Mouse (Mus musculus): ENCODE data around the gene Zfp513. TPM values are rescaled to one million over a fixed set of nuclear protein-coding genes. Genes with fewer than 3 reads are reported as not detected.
"Not testable (repeated sequence)": the region's sequence is repeated elsewhere in the genome, so short reads cannot be mapped to it uniquely, and the experiment has no call there.

Gene Zfp513
- polyA plus RNA-seq, 1 experiment from 2014 or later = 7.4 TPM

DNA sequence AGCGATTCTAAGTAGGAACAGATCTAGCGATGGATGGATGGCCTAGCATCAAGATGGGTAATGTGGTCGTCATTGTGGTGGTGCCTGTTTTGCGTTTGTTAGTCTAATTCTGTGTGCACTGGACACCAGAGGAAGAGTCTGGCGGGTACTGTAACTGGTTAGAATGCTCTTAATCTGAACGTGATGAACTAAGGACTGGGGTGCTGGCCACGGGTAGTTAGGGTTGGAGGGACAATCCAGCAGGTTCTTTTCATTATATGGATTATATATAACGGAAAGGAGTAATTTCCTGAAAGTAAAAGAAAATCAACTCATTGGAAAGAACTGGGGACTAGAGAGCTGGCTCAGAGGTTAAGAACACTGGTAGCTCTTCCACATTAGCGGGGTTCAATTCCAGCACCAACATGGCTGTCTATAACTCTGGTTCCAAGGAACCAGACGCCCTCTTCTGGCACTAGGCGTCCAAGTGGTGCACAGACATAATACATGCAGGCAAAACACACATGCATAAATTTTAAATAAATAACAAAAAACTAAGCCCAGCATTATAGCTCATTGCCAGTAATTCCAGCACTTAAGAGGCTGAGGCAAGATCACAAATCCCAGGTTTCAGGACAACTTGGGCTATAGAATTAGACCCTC lies 19.3 kb upstream of the Zfp513 start:
- peak overlapping the region; percentile 85 for H3K4me3 ChIP-seq (ENCODE audit: low read depth, low read length)
- no peaks in the 10 kb centered on the region for H3K27me3 ChIP-seq (ENCODE audit: control insufficient read depth, insufficient read depth, low read length)
- peak overlapping the region; percentile 88 for H3K9ac ChIP-seq (replicated peaks; ENCODE audit: low read depth, low read length)
- peak overlapping the region; percentile 75 for H3K27ac ChIP-seq (ENCODE audit: low read depth, low read length)
- H3K36me3 ChIP-seq (ENCODE audit: control insufficient read depth, insufficient read depth, low read length) = no peaks in the 10 kb centered on the region
- peak; percentile 45 for ATAC-seq (ENCODE audit: low read depth)
- no peaks in the 10 kb centered on the region for H3K9me3 ChIP-seq (ENCODE audit: control insufficient read depth, low read length)
- peaks cover 7% of the 10 kb centered on the region; the same call in 1 of the 2 replicates for H3K4me1 ChIP-seq (ENCODE audit: control insufficient read depth, insufficient read depth, low read length)
- H3K4me2 ChIP-seq (ENCODE audit: low read depth, low read length) = peak overlapping the region; percentile 42
- WGBS = 10% methylated on average over 11 of the region's 11 CpGs

DNA sequence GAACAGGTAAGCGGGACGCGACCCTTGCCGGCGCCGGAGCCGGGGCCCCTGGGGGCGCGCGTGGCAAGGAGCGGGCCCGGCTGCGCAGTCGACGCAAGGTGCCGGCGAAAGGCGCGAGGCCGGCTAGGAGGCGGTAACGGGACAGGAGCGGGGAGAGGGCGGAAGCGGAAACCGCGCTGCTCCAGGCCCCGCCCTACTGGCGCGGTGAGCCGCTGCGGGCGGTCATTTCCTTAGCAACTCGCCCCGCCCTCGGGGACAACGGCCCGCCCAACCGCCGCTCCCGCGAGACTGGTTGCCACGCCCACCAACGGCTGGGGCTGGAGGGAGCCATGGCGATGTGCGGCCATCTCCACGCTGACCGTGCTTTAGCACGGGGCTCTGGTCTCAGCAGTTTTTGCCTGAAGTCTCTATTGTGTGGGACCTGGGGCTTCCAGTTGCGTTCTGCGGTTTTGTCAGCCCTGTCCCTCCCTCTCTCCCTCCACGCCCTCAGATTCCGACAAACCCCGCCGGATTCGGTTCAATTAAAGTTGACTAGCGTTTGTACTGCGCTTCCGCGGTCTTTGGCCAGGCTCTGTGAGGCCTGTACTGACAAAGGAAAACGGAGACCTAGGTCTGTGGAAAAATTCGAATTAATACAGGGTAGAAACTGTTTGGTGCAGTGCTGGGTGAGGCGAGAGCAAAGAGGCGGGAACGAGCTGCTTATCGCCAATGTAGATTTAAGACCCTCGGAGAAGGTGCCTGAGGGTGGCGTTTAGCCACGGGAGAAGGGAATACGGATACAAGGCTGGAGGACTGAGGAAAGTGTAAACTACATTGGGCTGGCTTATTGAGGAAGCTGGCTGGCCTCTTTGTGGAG lies 18.6 kb upstream of the Zfp513 start, which contains the start of gene Ppm1g:
Gene Ppm1g (minus strand): TSS at position 240 of the 856 bp plus-strand sequence.
- peak within 1 kb of the TSS; percentile 85 for H3K4me3 ChIP-seq (ENCODE audit: low read depth, low read length)
- no peaks in the 10 kb centered on the region for H3K27me3 ChIP-seq (ENCODE audit: control insufficient read depth, insufficient read depth, low read length)
- H3K9me3 ChIP-seq (ENCODE audit: control insufficient read depth, low read length) = no peaks in the 10 kb centered on the region
- peak within 1 kb of the TSS; percentile 88 for H3K9ac ChIP-seq (replicated peaks; ENCODE audit: low read depth, low read length)
- under 1% methylated on average over 62 of the region's 70 CpGs for WGBS
- H3K27ac ChIP-seq (ENCODE audit: low read depth, low read length) = peak within 1 kb of the TSS; percentile 92
- ATAC-seq (ENCODE audit: low read depth) = peak; percentile 94
- H3K36me3 ChIP-seq (ENCODE audit: control insufficient read depth, insufficient read depth, low read length) = no peaks in the 10 kb centered on the region
- peak within 1 kb of the TSS; percentile 42 for H3K4me2 ChIP-seq (ENCODE audit: low read depth, low read length)
- H3K4me1 ChIP-seq (ENCODE audit: control insufficient read depth, insufficient read depth, low read length) = peaks cover 7% of the 10 kb centered on the region; the same call in 1 of the 2 replicates

DNA sequence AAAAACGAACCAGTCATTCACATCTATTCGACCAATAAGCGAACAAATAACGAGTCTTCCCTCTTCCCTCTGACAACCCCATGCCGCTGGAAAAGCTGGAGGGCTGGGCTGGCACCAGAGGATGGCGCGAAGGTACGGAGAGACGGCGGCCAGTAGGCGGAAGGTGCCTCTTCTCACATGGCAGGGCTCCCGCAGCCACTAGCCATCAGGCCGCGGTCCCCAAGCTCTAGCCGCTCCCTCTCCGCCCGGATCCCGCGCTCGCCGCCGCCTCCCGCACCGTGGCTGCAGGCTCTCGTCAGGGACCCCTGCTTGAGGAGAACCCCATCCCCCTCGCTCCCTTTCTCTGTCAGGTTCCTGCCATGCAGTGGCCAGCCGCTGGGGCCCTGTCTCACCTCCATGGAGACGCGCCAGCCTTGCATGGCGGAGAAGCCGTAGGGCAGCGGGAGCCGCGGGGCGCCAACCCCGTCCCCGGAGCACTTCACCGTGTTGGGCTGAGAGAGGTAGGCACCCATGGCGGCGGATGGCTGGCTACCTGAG lies 17.9 kb upstream of the Zfp513 start:
- Histone ChIP-seq H3K27me3 (ENCODE audit: control insufficient read depth, insufficient read depth, low read length) (no peaks in the 10 kb centered on the region), H3K9ac (replicated peaks; ENCODE audit: low read depth, low read length) (peak overlapping the region; percentile 88), H3K36me3 (ENCODE audit: control insufficient read depth, insufficient read depth, low read length) (no peaks in the 10 kb centered on the region), H3K4me1 (ENCODE audit: control insufficient read depth, insufficient read depth, low read length) (peaks cover 7% of the 10 kb centered on the region; the same call in 1 of the 2 replicates), H3K4me2 (ENCODE audit: low read depth, low read length) (peak overlapping the region; percentile 42), H3K9me3 (ENCODE audit: control insufficient read depth, low read length) (no peaks in the 10 kb centered on the region), H3K4me3 (ENCODE audit: low read depth, low read length) (peak overlapping the region; percentile 85), H3K27ac (ENCODE audit: low read depth, low read length) (peak overlapping the region; percentile 92)
- ATAC-seq (ENCODE audit: low read depth) = peak; percentile 73
- under 1% methylated on average over 40 of the region's 40 CpGs for whole genome bisulfite sequencing

DNA sequence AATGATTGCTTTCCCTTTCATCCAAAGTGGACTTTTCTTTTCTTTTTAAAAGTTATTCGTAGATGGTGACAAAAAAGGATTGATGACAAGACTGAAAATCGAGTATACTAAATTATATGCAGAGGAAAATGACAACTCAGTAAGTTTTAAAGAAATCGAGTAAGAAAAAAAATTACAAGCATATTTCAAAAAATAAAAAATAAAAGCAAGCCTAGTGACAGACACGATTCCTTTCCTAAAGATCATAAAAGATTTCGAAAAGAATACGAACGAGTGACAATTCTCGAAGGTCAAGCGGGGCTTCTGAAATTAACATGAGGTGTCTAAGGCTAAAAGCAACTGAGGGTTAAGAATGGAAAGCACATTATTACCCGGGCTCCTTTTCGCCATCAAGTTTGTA lies 17.4 kb upstream of the Zfp513 start:
- Histone ChIP-seq H3K9ac (replicated peaks; ENCODE audit: low read depth, low read length) (peak overlapping the region; percentile 88), H3K27ac (ENCODE audit: low read depth, low read length) (0 out of 2 replicates have a peak overlapping the region, but pooled peaks have one; percentile 92), H3K4me1 (ENCODE audit: control insufficient read depth, insufficient read depth, low read length) (peaks cover 7% of the 10 kb centered on the region; the same call in 1 of the 2 replicates), H3K9me3 (ENCODE audit: control insufficient read depth, low read length) (no peaks in the 10 kb centered on the region), H3K27me3 (ENCODE audit: control insufficient read depth, insufficient read depth, low read length) (no peaks in the 10 kb centered on the region), H3K4me2 (ENCODE audit: low read depth, low read length) (peak overlapping the region; percentile 42), H3K4me3 (ENCODE audit: low read depth, low read length) (peak overlapping the region; percentile 85), H3K36me3 (ENCODE audit: control insufficient read depth, insufficient read depth, low read length) (no peaks in the 10 kb centered on the region)
- WGBS = 2% methylated on average over 11 of the region's 11 CpGs
- ATAC-seq (ENCODE audit: low read depth) = no peak

DNA sequence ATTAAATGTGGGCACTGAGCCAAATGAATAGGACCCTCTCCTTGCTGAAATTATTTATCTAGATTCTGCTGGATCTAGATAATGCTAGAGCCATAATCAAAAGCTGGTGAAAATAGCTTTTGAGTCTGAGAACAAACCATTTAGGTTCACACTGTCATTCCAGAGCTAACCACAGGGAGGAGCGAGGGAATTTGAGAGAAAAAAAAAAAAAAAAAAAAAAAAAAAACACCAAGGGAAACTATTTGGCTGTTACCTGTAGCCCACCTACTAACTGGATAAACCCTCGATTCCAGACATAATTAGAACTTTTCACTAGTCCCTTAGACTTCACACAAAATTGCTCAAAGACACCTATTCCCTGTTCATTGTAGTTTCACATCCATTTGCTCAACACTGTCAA lies 17.0 kb upstream of the Zfp513 start:
- Histone ChIP-seq H3K9me3 (ENCODE audit: control insufficient read depth, low read length) (no peaks in the 10 kb centered on the region), H3K9ac (replicated peaks; ENCODE audit: low read depth, low read length) (no peak overlapping the region)
- 5% methylated on average over 2 of the region's 2 CpGs for WGBS

DNA sequence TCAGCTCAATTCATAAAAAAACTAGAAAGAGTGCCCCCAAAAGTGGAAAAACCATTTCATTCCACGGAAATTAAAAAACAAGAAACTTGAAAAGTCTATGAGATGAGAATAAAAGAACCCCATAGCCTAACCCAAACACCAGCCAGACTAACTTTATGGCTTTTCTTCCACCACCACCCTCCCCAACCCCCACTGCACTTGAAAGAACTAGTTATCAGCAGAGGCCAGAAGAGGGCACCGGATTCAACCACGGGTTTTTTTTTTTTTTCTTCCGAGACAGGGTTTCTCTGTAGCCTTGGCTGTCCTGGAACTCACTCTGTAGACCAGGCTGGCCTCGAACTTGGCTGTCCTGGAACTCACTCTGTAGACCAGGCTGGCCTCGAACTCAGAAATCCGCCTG lies 16.2 kb upstream of the Zfp513 start:
- Histone ChIP-seq H3K9me3 (ENCODE audit: control insufficient read depth, low read length) (no peaks in the 10 kb centered on the region), H3K27ac (ENCODE audit: low read depth, low read length) (no peak overlapping the region), H3K4me1 (ENCODE audit: control insufficient read depth, insufficient read depth, low read length) (peaks cover 7% of the 10 kb centered on the region; the same call in 1 of the 2 replicates), H3K27me3 (ENCODE audit: control insufficient read depth, insufficient read depth, low read length) (no peaks in the 10 kb centered on the region), H3K9ac (replicated peaks; ENCODE audit: low read depth, low read length) (no peak overlapping the region), H3K4me2 (ENCODE audit: low read depth, low read length) (no peak overlapping the region; the same call in 1 of the 2 replicates), H3K4me3 (ENCODE audit: low read depth, low read length) (no peak overlapping the region), H3K36me3 (ENCODE audit: control insufficient read depth, insufficient read depth, low read length) (no peaks in the 10 kb centered on the region)
- WGBS = 59% methylated on average over 7 of the region's 7 CpGs
- ATAC-seq (ENCODE audit: low read depth) = no peak

More for the DNA sequence above, 17.0 kb upstream of the Zfp513 start:
- Histone ChIP-seq H3K4me2 (ENCODE audit: low read depth, low read length) (peak overlapping the region; percentile 42), H3K27me3 (ENCODE audit: control insufficient read depth, insufficient read depth, low read length) (no peaks in the 10 kb centered on the region), H3K4me1 (ENCODE audit: control insufficient read depth, insufficient read depth, low read length) (peaks cover 7% of the 10 kb centered on the region; the same call in 1 of the 2 replicates), H3K4me3 (ENCODE audit: low read depth, low read length) (peak overlapping the region; percentile 85), H3K36me3 (ENCODE audit: control insufficient read depth, insufficient read depth, low read length) (no peaks in the 10 kb centered on the region), H3K27ac (ENCODE audit: low read depth, low read length) (no peak overlapping the region)
- ATAC-seq (ENCODE audit: low read depth) = no peak

DNA sequence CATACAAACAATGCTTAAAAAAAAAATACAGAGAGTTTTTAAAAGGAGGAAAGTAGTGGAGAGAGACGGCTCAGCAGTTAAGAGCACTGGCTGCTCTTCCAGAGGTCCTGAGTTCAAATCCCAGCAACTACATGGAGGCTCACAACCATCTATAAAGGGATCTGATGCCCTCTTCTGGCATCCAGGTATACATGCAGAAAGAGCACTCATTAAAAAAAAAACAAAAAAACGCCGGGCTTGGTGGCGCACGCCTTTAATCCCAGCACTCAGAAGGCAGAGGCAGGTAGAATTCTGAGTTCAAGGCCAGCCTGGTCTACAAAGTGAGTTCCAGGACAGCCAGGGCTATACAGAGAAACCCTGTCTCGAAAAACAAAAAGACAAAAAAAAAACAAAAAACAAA lies 14.5 kb upstream of the Zfp513 start:
- WGBS = 93% methylated on average over 6 of the region's 6 CpGs
- H3K27ac ChIP-seq (ENCODE audit: low read depth, low read length); H3K36me3 ChIP-seq (ENCODE audit: control insufficient read depth, insufficient read depth, low read length); H3K27me3 ChIP-seq (ENCODE audit: control insufficient read depth, insufficient read depth, low read length); H3K4me3 ChIP-seq (ENCODE audit: low read depth, low read length); H3K4me1 ChIP-seq (ENCODE audit: control insufficient read depth, insufficient read depth, low read length); ATAC-seq (ENCODE audit: low read depth); H3K9me3 ChIP-seq (ENCODE audit: control insufficient read depth, low read length); H3K4me2 ChIP-seq (ENCODE audit: low read depth, low read length); H3K9ac ChIP-seq (replicated peaks; ENCODE audit: low read depth, low read length): not testable (repeated sequence)

DNA sequence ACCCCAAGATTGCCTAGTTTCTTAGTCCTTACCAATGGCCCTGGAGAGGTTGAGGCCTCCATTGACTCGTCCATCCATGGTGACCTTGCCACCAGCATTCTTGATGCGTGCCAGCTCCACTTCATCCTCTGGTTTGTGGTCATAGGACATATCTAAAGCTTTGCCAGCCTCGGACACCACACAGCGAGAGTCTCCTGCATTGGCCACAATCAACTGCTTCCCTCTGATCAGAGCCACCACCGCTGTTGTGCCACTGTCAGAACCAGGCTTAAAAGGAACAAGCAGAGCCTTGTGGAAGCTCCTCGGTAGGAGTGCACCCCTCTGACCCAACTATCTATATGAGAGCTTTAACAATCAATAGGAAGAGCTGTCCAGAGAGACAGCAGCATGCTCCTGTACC lies 2.3 kb upstream of the Zfp513 start:
- H3K27me3 ChIP-seq (ENCODE audit: control insufficient read depth, insufficient read depth, low read length) = no peaks in the 10 kb centered on the region
- no peak for ATAC-seq (ENCODE audit: low read depth)
- peaks cover 18% of the 10 kb centered on the region; the same call in 1 of the 2 replicates for H3K4me1 ChIP-seq (ENCODE audit: control insufficient read depth, insufficient read depth, low read length)
- no peak overlapping the region for H3K27ac ChIP-seq (ENCODE audit: low read depth, low read length)
- H3K9me3 ChIP-seq (ENCODE audit: control insufficient read depth, low read length) = peaks cover 5% of the 10 kb centered on the region
- H3K4me3 ChIP-seq (ENCODE audit: low read depth, low read length) = no peak overlapping the region
- no peak overlapping the region for H3K9ac ChIP-seq (replicated peaks; ENCODE audit: low read depth, low read length)
- H3K4me2 ChIP-seq (ENCODE audit: low read depth, low read length) = no peak overlapping the region
- peaks cover 39% of the 10 kb centered on the region for H3K36me3 ChIP-seq (ENCODE audit: control insufficient read depth, insufficient read depth, low read length)
- WGBS = 96% methylated on average over 6 of the region's 6 CpGs
